Mouse (Mus musculus): Measurements from ENCODE around the gene Zdhhc3. TPM values are rescaled to one million over a fixed set of nuclear protein-coding genes. Genes with fewer than 3 reads are reported as not detected.

The Zdhhc3 gene
- polyA plus RNA-seq (2015; fragmentation: Nextera tagmentation; extraction: Ambion mirVana) = 68.5 and 70.2 TPM in 2 replicates

- WGBS = under 1% methylated on average over 79 of the region's 79 CpGs
- Histone ChIP-seq H3K9me3 (no peaks in the 10 kb centered on the region), H3K27me3 (no peaks in the 10 kb centered on the region), H3K4me1 (peaks cover 20% of the 10 kb centered on the region), H3K27ac (peak within 1 kb of the TSS; percentile 90), H3K4me3 (peak within 1 kb of the TSS; percentile 92), H3K36me3 (peaks cover 14% of the 10 kb centered on the region), H3K4me2 (replicated peaks) (peak within 1 kb of the TSS; percentile 94), H3K9ac (peak within 1 kb of the TSS; percentile 95)
- peak; percentile 93 for ATAC-seq (ENCODE audit: low FRiP score, low read depth)
Observed at GRCm38 (mm10) chr9:123112805-123113521, at the start of gene Zdhhc3, which contains the start of gene Exosc7. Zdhhc3 (minus strand) TSS chr9:123113205. Exosc7 (plus strand) TSS chr9:123113215.

GRCm38 (mm10) chr9:123161792-123162191, 48.8 kb upstream of the Zdhhc3 start:
- Histone ChIP-seq H3K4me3 (no peak overlapping the region), H3K9ac (no peak overlapping the region), H3K27me3 (no peaks in the 10 kb centered on the region), H3K4me1 (peaks cover 2% of the 10 kb centered on the region; the same call in 1 of the 2 replicates), H3K27ac (no peak overlapping the region), H3K9me3 (no peaks in the 10 kb centered on the region), H3K4me2 (replicated peaks) (no peak overlapping the region), H3K36me3 (no peaks in the 10 kb centered on the region)
- 72% methylated on average over 2 of the region's 2 CpGs for WGBS
- no peak for ATAC-seq (ENCODE audit: low FRiP score, low read depth)

- Histone ChIP-seq H3K27me3 (no peaks in the 10 kb centered on the region), H3K4me3 (no peak overlapping the region), H3K4me1 (peaks cover 4% of the 10 kb centered on the region; the same call in 1 of the 2 replicates), H3K9ac (no peak overlapping the region), H3K36me3 (no peaks in the 10 kb centered on the region), H3K9me3 (no peaks in the 10 kb centered on the region), H3K4me2 (replicated peaks) (no peak overlapping the region), H3K27ac (no peak overlapping the region)
- no peak for ATAC-seq (ENCODE audit: low FRiP score, low read depth)
- WGBS = 61% methylated on average over 7 of the region's 7 CpGs
Observed at GRCm38 (mm10) chr9:123159330-123159729, 46.3 kb upstream of the Zdhhc3 start.

- no peak for ATAC-seq (ENCODE audit: low FRiP score, low read depth)
- Histone ChIP-seq H3K27ac (no peak overlapping the region), H3K36me3 (no peaks in the 10 kb centered on the region), H3K4me2 (replicated peaks) (no peak overlapping the region), H3K27me3 (no peaks in the 10 kb centered on the region), H3K9ac (no peak overlapping the region), H3K4me1 (peaks cover 4% of the 10 kb centered on the region; the same call in 1 of the 2 replicates), H3K9me3 (no peaks in the 10 kb centered on the region), H3K4me3 (no peak overlapping the region)
- 58% methylated on average over 8 of the region's 8 CpGs for WGBS
Observed at GRCm38 (mm10) chr9:123158125-123158836, 45.3 kb upstream of the Zdhhc3 start.

GRCm38 (mm10) chr9:123157699-123158098, 44.7 kb upstream of the Zdhhc3 start:
- Histone ChIP-seq H3K4me1 (peaks cover 4% of the 10 kb centered on the region; the same call in 1 of the 2 replicates), H3K27me3 (no peaks in the 10 kb centered on the region), H3K4me3 (no peak overlapping the region), H3K27ac (no peak overlapping the region), H3K9ac (no peak overlapping the region), H3K36me3 (no peaks in the 10 kb centered on the region), H3K9me3 (no peaks in the 10 kb centered on the region), H3K4me2 (replicated peaks) (no peak overlapping the region)
- ATAC-seq (ENCODE audit: low FRiP score, low read depth) = no peak

GRCm38 (mm10) chr9:123156910-123157361, 43.9 kb upstream of the Zdhhc3 start:
- no peak overlapping the region for H3K27ac ChIP-seq
- peak overlapping the region; percentile 30 for H3K4me3 ChIP-seq
- WGBS = 27% methylated on average over 30 of the region's 30 CpGs

GRCm38 (mm10) chr9:123153121-123153520, 40.1 kb upstream of the Zdhhc3 start:
- H3K4me3 ChIP-seq = no peak overlapping the region
- H3K36me3 ChIP-seq = no peaks in the 10 kb centered on the region
- no peak for ATAC-seq (ENCODE audit: low FRiP score, low read depth)
- H3K27ac ChIP-seq = no peak overlapping the region
- H3K27me3 ChIP-seq = no peaks in the 10 kb centered on the region
- H3K4me2 ChIP-seq (replicated peaks) = no peak overlapping the region
- H3K9ac ChIP-seq = no peak overlapping the region
- WGBS = 85% methylated on average over 2 of the region's 2 CpGs
- no peaks in the 10 kb centered on the region for H3K9me3 ChIP-seq
- H3K4me1 ChIP-seq = peaks cover 4% of the 10 kb centered on the region; the same call in 1 of the 2 replicates

More at GRCm38 (mm10) chr9:123156910-123157361, 43.9 kb upstream of the Zdhhc3 start:
- H3K9me3 ChIP-seq = no peaks in the 10 kb centered on the region
- ATAC-seq (ENCODE audit: low FRiP score, low read depth) = peak; percentile 84
- peaks cover 4% of the 10 kb centered on the region; the same call in 1 of the 2 replicates for H3K4me1 ChIP-seq
- H3K27me3 ChIP-seq = no peaks in the 10 kb centered on the region
- H3K4me2 ChIP-seq (replicated peaks) = peak overlapping the region; percentile 57
- no peaks in the 10 kb centered on the region for H3K36me3 ChIP-seq
- H3K9ac ChIP-seq = peak overlapping the region; percentile 55

GRCm38 (mm10) chr9:123152026-123152425, 39.0 kb upstream of the Zdhhc3 start:
- no peaks in the 10 kb centered on the region for H3K36me3 ChIP-seq
- ATAC-seq (ENCODE audit: low FRiP score, low read depth) = no peak
- no peak overlapping the region for H3K4me3 ChIP-seq
- no peaks in the 10 kb centered on the region for H3K9me3 ChIP-seq
- peaks cover 4% of the 10 kb centered on the region; the same call in 1 of the 2 replicates for H3K4me1 ChIP-seq
- no peak overlapping the region for H3K9ac ChIP-seq
- 74% methylated on average over 3 of the region's 3 CpGs for WGBS
- H3K4me2 ChIP-seq (replicated peaks) = no peak overlapping the region
- no peak overlapping the region for H3K27ac ChIP-seq
- H3K27me3 ChIP-seq = no peaks in the 10 kb centered on the region

GRCm38 (mm10) chr9:123151561-123151960, 38.6 kb upstream of the Zdhhc3 start:
- no peaks in the 10 kb centered on the region for H3K4me1 ChIP-seq

GRCm38 (mm10) chr9:123150241-123151020, 37.4 kb upstream of the Zdhhc3 start, which contains the start of gene Clec3b:
Clec3b (plus strand) TSS chr9:123150946.
- WGBS = 85% methylated on average over 5 of the region's 5 CpGs
- Histone ChIP-seq H3K27ac (no peak within 1 kb of the TSS), H3K4me1 (no peaks in the 10 kb centered on the region), H3K4me2 (replicated peaks) (no peak within 1 kb of the TSS), H3K9ac (0 out of 2 replicates have a peak within 1 kb of the TSS, but pooled peaks have one; percentile 25), H3K9me3 (peaks cover 4% of the 10 kb centered on the region), H3K36me3 (peaks cover 3% of the 10 kb centered on the region; the same call in 1 of the 2 replicates), H3K27me3 (no peaks in the 10 kb centered on the region), H3K4me3 (no peak within 1 kb of the TSS)
- ATAC-seq (ENCODE audit: low FRiP score, low read depth) = no peak

More at GRCm38 (mm10) chr9:123151561-123151960, 38.6 kb upstream of the Zdhhc3 start:
- 0 out of 2 replicates have a peak overlapping the region, but pooled peaks have one; percentile 25 for H3K9ac ChIP-seq
- no peaks in the 10 kb centered on the region for H3K27me3 ChIP-seq
- 46% methylated on average over 1 of the region's 1 CpGs for WGBS
- H3K4me2 ChIP-seq (replicated peaks) = no peak overlapping the region
- H3K36me3 ChIP-seq = no peaks in the 10 kb centered on the region
- no peak overlapping the region for H3K4me3 ChIP-seq
- no peak overlapping the region for H3K27ac ChIP-seq
- no peak for ATAC-seq (ENCODE audit: low FRiP score, low read depth)
- no peaks in the 10 kb centered on the region for H3K9me3 ChIP-seq

GRCm38 (mm10) chr9:123148430-123148829, 35.4 kb upstream of the Zdhhc3 start:
- no peak overlapping the region for H3K27ac ChIP-seq
- no peak overlapping the region for H3K4me3 ChIP-seq
- no peak overlapping the region for H3K4me2 ChIP-seq (replicated peaks)
- H3K9ac ChIP-seq = no peak overlapping the region
- H3K9me3 ChIP-seq = peaks cover 19% of the 10 kb centered on the region
- H3K27me3 ChIP-seq = no peaks in the 10 kb centered on the region
- H3K4me1 ChIP-seq = no peaks in the 10 kb centered on the region
- peaks cover 14% of the 10 kb centered on the region for H3K36me3 ChIP-seq
- WGBS = 71% methylated on average over 5 of the region's 5 CpGs
- peak; percentile 51; the same call in 1 of the 2 replicates for ATAC-seq (ENCODE audit: low FRiP score, low read depth)

Data from limb, embryonic 13.5 days (tissue).